16 mouse cellular contexts compared by ENCODE assay signal in genomic region chr3:78884715-78885114, GRCm38 (mm10).
"Had no signal": no experiment of that assay in that cellular context is flagged by ENCODE, and none has a peak within 500 bp of the region (broad histone marks: within the 10 kb centered on the region; RNA-seq: fewer than 3 reads in every experiment).

No protein-coding gene starts in this region.

- H3K9ac ChIP-seq: limb, embryonic 12.5 days; liver, embryonic 13.5 days; liver, postnatal 0 days; midbrain, embryonic 15.5 days; neural tube, embryonic 12.5 days had no signal

- ATAC-seq: inflammation-experienced regulatory T-cells, adult 6 months; intestine, postnatal 0 days; liver, postnatal 0 days; lung, postnatal 0 days; midbrain, embryonic 15.5 days had no signal

- H3K27ac ChIP-seq: limb, embryonic 12.5 days; liver, embryonic 13.5 days; macrophage; midbrain, embryonic 15.5 days; neural tube, embryonic 12.5 days had no signal

- H3K27me3 ChIP-seq: limb, embryonic 12.5 days; liver, embryonic 13.5 days; megakaryocyte, embryonic 14.5 days; midbrain, embryonic 15.5 days; neural tube, embryonic 12.5 days had no signal

- H3K9me3 ChIP-seq: limb, embryonic 12.5 days; liver, embryonic 13.5 days; megakaryocyte, embryonic 14.5 days; midbrain, embryonic 15.5 days; neural tube, embryonic 12.5 days had no signal

- DNase-seq: layer of hippocampus, adult 9-11 months; layer of hippocampus, postnatal 36 days; liver; liver, embryonic 13.5 days; liver, postnatal 0 days; thymus, adult 2 months; thymus, postnatal 25 days had no signal

- H3K4me1 ChIP-seq: limb, embryonic 12.5 days; liver, embryonic 13.5 days; megakaryocyte, embryonic 14.5 days; midbrain, embryonic 15.5 days; neural tube, embryonic 12.5 days had no signal

- H3K4me3 ChIP-seq: limb, embryonic 12.5 days; liver, embryonic 13.5 days; megakaryocyte, embryonic 14.5 days; midbrain, embryonic 15.5 days; neural tube, embryonic 12.5 days had no signal

- H3K36me3 ChIP-seq: limb, embryonic 12.5 days; liver, embryonic 13.5 days; midbrain, embryonic 15.5 days; neural tube, embryonic 12.5 days had no signal

- H3K4me2 ChIP-seq: limb, embryonic 12.5 days; liver, embryonic 13.5 days; midbrain, embryonic 11.5 days; midbrain, embryonic 15.5 days; neural tube, embryonic 12.5 days had no signal
